Mouse (Mus musculus): ENCODE results near the gene Irs2.

Irs2 gene

DNA sequence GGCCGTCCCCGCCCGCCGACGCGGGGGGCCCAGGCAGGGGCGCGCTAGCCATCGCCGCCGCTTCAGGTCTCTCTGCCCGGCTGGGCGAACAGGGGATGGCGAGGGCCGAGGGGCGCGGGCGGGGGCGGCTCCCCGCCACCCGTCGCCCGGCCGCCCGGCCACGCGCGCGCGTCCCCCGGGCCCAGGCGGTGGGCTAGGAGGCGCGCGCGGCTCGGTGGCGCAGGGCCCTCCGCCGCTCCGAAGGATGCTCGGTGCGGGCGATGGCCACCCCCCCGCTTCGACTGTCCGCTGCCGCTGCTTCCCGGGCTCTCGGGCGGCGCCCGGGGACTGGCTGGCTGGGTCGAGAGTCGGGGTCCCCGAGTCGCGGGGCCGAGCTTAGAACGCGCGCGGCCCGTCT is at the start of gene Irs2:
Irs2 (minus strand) TSS at position 80 of the 397 bp plus-strand sequence.
- in situ Hi-C loops (cut with MboI; ENCODE audit: low sequenced_read_pairs), result no loop called here

DNA sequence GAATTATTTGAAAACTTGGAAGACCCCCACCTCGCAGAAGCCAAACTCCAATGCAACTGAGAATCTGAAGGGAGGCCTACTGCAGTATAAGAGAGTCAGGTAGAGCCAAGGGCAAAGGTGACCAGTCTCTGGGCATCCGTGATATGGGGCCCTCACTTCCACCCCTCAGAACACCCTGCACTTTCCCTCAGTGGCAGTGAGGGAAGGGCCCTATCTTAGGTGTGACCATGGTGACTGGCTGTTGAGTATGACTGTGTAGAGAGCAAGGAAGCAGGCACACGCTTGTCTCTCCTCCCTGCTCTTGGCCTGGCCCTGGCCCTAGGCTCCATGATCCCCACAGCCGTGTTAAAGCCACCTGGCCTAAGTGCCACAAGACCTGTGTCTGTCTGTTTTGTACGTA is 48.4 kb upstream of the Irs2 start:
- in situ Hi-C loops (cut with MboI; ENCODE audit: low sequenced_read_pairs), result no loop called here

DNA sequence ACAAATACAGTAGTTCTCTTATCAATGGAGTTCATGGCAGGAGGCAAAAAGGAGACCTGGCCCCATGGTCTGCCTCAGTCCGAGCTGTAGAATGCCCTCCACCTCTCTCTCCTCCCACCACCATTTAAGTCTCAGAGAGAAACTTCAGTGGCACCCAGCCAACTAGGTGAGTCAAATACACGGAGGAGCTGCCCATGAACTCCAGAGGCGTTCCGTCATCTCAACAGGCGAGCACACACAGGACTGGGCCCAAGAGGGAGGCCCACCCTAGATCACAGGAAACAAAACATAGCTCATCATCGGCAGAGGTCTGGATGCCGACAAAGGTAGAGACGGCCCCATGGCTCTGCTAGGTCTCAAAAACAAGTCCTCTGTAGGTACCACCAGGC is 47.9 kb upstream of the Irs2 start:
- in situ Hi-C loops (cut with MboI; ENCODE audit: low sequenced_read_pairs), result no loop called here

DNA sequence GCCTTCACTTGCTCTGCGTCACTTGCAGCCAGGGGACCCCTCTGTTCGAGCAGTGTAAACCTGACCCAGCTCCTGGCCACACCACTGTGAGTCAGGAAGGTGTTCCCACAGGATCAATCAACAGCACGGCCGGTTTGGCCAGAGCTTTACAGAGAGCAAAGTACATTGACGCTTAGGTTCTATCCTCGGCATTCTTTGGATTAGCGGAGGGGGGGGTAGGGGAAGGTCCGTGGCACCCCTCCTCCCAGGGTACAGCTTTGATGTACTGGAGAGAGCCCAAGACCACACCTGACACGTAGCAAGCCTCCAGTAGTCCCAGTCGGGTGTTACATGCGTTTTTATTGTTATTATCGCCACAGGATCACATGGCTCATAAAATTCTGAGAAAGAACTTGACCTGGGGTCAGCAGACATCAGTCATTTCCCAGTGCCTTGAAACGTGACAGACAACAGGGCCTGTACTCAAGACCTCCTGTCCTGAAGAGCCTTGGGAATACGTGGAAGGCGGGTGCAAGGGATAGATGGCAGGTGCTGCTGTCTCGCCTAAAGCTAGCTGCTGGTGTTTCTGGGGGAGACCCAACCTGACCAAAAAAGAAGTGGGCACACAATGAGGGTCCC is 47.4 kb upstream of the Irs2 start:
- in situ Hi-C loops (cut with MboI; ENCODE audit: low sequenced_read_pairs), result no loop called here

DNA sequence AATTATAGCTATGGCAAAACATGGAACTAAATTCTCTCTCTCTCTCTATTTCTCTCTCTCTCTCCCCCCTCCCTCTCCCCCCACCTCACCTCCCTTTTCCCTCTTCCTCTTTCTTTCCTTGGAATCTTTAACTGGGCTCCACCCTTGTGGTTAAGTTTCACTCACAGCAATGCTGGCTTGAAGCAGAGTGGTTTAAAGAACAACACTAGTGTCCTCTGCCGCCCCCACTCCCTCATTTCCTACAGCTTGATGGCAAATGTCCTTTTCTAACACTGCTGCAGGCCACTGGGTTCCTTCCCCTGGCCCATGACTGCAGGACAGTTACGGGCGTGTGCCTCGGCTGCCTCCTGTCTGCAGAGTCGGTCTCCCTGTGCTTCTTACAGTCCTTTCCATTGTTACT is 41.6 kb upstream of the Irs2 start:
- in situ Hi-C loops (cut with MboI; ENCODE audit: low sequenced_read_pairs), result no loop called here

DNA sequence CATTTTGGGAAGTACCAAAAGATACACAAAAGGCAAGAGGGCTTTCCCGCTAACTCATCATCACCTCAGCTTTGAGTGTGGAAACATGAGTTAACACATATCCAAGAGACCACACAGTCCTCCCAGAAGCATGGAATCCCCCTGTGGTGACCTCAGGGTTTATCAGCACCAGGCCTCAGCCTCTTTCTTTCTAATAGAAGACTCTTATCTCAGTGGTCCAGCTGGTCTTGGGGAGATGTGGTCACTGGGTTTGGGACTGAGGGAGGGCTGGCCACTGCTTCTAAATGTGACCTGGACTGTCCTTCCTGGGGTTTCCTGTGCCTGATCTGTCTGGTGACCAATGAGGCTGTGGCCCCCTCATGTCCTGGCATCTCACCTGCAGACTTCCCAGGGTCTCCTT is 39.6 kb upstream of the Irs2 start:
- in situ Hi-C loops (cut with MboI; ENCODE audit: low sequenced_read_pairs), result no loop called here

DNA sequence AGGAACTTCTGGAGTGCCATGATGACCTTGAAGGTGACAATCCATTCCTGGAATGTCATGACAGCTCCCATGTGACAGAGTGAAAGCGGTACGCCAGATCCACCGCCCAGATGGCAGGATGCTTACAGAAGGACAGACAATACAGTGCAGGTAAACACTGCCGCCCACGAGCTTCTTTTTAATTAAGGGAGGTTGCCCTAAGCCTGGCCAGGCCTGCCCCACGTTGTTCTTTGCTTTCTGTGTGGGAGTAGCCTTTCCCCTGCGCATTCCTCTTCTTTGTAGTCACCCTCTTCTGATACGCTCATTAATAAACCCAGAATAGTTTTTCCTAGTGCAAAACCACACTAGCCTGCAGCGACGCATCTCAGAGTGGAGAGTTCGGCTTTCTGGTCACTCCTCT is 36.4 kb upstream of the Irs2 start:
- in situ Hi-C loops (cut with MboI; ENCODE audit: low sequenced_read_pairs), result no loop called here

DNA sequence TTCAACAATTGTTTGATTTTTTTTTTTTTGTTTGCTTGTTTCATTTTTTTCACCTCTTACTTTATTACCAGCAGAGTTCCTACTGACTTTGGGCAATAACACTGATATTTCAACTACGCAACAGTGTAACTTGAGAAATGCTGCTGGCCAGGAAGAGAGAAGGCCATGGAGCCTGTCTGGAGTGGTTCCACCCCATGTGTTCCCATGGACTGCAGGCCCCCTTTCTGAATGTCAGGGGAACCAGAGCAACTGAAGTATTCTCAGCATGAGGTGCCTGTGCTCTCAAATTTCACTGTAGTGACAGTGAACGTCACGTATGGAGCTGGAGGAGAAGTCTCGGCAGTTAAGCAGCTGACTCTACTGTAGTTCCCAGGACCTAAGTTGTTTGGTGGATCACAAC is 35.3 kb upstream of the Irs2 start:
- in situ Hi-C loops (cut with MboI; ENCODE audit: low sequenced_read_pairs), result no loop called here

DNA sequence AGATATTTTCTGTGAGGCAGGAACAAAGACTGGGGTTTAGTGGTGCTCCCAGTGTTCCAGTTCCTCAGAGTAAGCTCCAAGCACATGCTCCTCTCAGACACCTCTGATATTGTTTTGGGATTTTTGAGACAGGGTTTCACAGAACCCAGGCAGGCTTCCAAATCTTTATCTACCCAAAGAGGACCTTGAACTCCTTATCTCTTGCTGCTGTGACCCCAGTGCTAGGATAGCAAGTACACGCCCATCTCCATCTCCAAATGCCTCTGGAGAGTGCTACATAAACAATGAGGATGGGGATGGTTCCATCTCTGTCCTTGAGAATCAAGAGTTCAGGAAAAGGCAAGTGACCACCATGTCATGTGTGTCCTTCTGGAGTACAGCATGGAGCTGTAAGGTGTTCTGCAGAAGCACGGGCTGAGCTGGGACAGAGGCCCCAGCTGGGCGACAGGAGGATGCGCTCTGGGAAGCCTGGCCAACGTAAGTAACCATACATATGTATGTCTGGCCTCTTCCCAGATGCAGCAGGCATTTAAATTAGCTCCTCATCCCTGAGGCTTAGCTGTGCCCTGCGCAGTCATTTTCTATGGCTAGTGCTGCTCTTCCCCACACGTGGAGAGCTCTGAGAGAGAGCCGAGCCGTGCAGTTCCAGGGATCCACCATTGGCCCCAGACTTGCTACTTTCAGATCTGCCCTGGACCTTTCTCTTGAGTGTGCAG is 34.8 kb upstream of the Irs2 start:
- in situ Hi-C loops (cut with MboI; ENCODE audit: low sequenced_read_pairs), result no loop called here

DNA sequence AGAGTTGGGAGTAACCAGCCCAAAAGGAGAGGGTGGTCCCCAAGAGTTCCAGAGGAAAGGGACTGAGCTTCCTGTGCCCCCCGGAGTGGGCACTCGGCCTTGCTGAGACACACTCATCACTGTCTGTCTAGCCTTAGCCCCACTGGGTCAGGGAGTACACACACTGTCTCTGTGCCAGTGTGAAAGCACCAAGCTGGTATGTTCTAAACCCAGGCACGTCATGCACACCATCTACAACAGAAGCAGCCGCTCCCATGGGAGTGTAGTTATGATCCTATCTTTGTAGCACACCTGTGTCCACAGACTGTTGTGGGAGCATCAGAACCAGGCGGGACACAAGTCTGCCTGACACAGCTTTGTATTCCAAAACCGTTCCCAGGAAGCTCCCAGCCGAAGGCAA is 31.8 kb upstream of the Irs2 start:
- in situ Hi-C loops (cut with MboI; ENCODE audit: low sequenced_read_pairs), result no loop called here

DNA sequence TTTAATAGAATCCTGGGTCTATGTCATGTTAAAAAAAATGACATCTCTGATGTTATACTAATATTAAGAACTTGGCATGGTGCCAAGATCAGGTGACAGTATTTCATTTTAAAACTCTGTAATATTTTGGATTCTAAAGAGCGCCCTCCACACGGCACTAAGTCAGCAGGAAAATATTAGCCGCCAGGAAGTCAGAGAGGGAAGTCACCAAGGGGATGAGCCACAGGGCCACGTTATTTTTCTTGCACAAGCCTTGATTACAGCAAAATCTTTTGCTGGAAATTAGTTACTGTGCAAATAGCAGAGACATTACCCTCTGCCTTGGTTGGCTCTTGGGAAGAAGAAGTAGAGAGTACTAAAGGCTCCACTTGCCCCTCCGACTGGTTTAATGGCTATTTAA is 30.5 kb upstream of the Irs2 start:
- in situ Hi-C loops (cut with MboI; ENCODE audit: low sequenced_read_pairs), result no loop called here

DNA sequence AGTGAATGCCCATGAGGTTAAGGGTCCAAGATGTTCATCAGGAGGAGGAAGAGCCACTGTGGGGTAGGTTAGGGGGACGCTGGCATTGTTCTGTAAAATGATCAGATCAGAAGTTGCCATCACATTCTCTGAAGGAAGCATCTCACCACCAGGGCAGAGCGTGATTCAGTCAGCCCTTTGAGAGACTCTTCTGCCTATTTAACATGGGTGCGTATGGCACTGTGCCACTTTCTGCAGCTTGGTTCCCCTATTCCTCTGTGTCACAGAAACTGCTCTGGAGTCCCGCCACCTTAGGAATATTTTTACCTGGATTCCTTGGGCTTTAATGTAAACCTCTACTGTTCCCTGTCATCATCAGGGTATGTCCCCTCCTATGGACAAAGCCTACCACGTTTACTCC is 30.1 kb upstream of the Irs2 start:
- in situ Hi-C loops (cut with MboI; ENCODE audit: low sequenced_read_pairs), result no loop called here

DNA sequence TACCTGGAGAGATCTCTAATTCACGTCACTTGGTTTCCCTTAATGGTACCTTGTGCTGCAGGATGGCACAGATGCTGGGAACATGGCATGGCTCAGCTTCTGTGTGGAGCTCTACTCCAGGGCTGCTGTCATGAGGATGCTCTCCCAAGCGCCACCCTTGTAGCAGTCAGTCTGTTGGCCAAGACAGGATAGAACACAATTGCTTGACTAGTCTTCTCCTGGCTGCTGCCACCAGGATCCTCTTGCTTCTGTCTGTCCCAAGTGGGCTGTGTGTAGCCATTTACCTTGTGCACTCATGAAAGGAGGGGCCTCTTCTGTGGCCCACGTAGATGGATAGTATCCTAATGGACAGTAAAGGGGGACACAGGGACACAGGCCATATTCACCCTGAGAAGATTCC is 28.5 kb upstream of the Irs2 start:
- in situ Hi-C loops (cut with MboI; ENCODE audit: low sequenced_read_pairs), result no loop called here

DNA sequence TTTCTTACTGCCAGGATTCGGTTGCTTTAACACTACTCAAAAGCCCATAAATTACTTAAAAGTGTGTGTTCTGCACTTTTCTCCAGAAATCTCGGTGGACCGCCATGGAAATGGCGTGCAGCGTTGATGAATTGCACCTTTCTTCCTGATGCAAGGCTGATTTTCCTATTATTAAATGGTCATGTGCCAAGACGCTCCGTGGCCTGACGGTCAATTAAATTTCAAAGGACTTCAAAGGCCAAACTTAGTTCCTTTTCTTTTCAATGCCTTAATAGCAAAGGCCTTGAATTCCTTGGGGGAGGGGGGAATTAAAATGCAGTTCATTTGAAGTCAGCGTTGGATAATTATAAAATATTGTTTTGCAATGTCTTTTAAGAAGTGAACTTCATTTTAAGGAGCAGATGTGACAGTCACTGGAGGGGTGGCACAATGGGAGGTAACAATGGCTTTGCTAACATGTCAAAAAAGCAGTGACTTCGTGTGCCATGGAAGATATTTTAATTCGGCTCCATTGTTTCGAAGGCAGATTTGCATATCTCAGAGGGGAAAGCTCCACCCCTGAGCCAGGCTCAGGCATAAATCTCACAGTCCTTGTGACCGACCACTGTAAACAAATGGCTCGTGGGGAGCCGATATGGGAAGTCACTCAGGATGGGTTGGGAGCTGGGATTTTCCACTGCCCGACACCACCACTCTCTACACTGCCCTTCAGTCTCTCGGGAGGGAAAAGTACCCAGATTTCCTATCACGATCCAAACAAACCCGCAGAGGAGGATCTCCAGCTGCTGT is 27.6 kb upstream of the Irs2 start:
- in situ Hi-C loops (cut with MboI; ENCODE audit: low sequenced_read_pairs), result no loop called here

DNA sequence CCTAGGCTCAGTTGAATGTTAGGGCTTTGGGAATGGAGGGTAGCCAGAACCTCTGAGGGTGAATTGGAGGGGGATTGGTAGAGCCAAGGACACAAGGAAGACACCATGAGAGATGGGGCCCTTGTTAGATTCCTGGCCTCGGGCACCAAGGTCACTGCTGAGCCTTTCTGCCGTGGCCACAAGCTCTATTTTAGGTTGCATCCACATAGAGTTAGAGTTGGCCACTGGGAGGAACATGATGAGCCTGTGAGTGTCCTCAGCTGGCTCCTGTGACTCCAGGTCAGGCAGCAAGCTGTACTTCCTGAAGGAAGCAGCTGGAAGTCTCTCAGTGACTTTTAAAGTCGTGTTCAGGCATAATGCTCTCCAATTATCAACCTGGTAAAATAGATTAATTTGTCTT is 16.6 kb upstream of the Irs2 start:
- in situ Hi-C loops (cut with MboI; ENCODE audit: low sequenced_read_pairs), result no loop called here

DNA sequence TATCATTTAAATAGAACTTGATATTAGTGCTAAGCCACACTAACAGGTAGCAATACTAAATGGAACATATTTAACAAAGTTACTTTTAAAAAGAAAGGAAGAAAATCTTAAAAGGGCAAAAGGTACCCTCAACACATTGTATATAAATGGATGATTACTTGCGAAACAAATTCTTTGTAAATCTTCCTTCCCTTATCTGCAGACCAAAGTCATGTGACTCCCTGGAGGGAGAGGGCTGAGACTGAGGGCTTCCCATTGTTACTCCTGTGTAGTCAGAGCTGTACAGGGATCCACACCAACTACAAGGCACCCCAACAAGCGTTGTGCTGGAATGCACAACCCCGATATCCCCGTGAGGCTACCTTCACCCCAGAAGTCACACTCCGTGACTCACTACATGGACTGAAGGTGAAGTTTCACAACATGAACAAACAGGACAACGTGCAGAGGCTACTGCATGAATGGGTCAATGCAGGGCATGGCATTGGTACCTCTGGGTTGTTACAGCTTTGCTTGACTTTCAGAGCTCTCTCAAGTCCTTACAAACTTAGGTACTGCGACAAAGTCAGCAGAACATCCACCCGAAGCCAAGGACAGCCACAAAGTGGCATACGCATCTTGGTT is 12.8 kb upstream of the Irs2 start:
- in situ Hi-C loops (cut with MboI; ENCODE audit: low sequenced_read_pairs), result no loop called here

DNA sequence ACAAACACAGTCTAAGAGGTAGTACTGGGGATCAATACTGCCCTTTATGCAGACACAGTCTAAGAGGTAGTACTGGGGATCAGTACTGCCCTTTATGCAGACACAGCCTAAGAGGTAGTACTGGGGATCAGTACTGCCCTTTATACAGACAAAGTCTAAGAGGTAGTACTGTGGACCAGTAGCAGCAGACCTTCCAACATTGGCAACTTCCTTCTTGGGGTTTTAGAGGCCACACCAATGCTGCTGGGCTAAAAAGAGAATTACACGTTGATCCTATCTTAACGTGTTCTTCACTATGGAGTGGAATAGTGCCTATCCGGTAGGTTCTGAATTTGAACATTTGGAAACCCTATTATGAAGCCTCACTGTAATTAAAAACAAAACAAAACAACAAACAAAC is 7.4 kb upstream of the Irs2 start:
- in situ Hi-C loops (cut with MboI; ENCODE audit: low sequenced_read_pairs), result no loop called here

DNA sequence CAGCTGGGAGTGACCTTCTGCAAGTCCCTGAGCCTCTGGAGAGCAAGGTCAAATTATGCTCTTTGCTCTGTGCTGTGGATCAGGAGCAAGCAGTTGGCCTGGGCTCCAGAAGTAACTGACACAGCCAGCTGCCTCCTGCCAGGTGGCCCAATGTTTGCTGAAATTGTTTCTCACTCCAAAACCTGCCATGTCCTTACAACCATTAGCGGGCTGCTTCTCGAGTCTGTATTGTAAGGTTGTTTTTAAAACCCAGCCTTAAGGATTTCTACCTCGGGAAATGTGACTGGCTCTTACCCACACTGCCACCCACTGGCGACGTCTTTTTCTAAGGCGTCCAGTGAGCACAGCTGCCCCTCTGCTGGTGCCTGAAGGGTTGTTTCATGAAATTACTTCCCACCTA is 5.0 kb upstream of the Irs2 start:
- in situ Hi-C loops (cut with MboI; ENCODE audit: low sequenced_read_pairs), result no loop called here

DNA sequence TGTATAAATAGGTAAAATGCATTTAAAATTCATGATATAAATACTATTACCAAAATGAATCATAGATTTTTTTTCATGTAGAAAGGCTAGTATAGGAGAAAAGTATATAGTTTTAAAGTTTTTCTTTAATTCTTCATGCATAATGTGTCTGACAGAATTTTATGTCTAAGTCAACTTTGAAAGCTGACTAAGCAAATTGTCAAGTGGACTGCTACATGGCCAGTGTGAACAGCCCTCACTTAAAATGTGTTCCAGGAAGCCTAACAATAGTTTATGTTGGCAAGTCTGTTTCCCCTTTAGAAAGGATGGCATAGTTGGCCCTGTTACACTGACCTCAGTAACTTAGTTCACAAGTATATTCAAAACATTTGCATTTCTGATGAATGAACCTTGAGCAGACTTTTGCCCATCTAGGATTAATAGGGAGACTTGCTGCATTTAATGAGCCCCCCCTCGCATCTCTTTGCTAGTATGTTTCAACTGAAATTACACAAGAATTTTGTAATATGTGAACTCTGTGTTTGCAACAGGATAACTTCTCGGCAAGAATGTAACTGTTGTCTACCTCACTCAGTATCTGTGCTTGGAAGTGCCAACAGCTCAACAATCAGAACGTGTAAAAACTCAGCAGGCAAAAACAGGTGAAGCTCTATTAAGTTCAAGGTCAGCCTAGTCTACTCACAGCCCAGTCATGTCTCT is 3.7 kb upstream of the Irs2 start:
- in situ Hi-C loops (cut with MboI; ENCODE audit: low sequenced_read_pairs), result no loop called here

DNA sequence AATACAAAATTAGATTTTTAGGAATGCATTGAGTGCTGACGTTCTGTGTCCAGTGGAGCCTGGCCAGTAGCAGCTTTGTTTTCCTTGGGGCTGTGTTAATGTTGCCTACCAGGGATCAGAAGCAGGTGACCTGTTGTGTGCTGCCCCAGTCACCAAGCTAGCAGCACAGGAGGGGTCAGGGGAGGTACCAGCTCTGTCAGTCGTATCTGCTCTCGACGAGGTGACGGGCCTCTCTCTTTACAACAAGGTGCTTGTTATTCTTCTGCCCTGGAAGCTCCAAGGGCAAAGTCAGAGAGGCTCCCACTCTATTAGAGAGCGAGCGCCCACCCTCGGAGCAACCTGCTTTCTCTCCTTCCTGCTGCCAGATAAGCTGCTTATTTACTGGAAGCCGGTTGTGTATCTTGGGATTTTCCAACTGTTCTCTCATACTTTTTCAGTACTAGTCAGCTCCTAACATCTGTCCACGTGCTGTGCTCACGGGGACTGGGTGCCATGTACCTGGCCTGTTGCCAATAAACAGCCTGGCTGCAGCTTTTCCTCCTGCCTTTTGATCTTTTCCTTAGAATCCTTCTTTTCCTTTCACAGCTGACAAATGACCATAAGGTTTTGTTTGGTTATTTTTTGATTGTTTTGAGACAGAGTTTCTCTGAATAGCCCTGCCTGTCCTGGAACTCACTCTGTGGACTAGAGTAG is 2.8 kb upstream of the Irs2 start:
- in situ Hi-C loops (cut with MboI; ENCODE audit: low sequenced_read_pairs), result no loop called here

DNA sequence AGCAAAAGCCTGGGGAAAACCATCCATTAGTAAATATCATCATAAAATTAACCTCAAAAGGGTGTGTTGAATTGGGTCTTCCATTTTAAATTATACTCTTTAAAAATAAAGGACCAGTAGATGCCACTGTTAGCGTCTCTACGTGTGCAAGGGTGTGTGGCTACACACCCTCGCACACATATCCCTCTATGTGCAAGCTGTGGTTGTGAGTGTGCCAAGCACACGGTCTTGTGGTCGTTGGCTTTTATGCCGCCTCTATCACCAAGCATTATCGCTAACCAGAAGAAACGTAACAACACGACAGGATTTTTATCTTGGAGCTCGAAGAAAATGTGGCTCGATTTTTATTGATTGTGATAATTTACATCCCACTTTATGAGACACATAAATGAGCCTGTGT is 2.1 kb upstream of the Irs2 start:
- in situ Hi-C loops (cut with MboI; ENCODE audit: low sequenced_read_pairs), result no loop called here
